Mouse (Mus musculus) megakaryocyte progenitor cell, adult 5-6 weeks (primary cell): ENCODE data around the gene Gm20924. TPM values are rescaled to one million over a fixed set of nuclear protein-coding genes. Genes with fewer than 3 reads are reported as not detected.
"Not testable (repeated sequence)": the region's sequence is repeated elsewhere in the genome, so short reads cannot be mapped to it uniquely, and the experiment has no call there.

Source experiments
- ATAC-seq: replicated peaks from 2 replicates; pipeline ENCODE4 v1.8.0; 2016; ENCODE audit warnings: mild to moderate bottlenecking, moderate TSS enrichment, inconsistent platforms; ENCODE audit not compliant: poor library complexity
- total RNA-seq, 2 experiments: library from RNA; stranded (forward) in 1 of 2; stranded (reverse) in 1 of 2; fragments of 157-497, 149-512 nt in 1 of 2; fragments of 200-1000 nt in 1 of 2; gene quantifications; 2 replicates each; pipeline versions ENCODE4 v1.2.3 to v1.2.4; 2015 to 2017

The Gm20924 gene
- total RNA-seq (2015) (not detected in 2 replicates), total RNA-seq (2017) (not detected in 2 replicates)

DNA sequence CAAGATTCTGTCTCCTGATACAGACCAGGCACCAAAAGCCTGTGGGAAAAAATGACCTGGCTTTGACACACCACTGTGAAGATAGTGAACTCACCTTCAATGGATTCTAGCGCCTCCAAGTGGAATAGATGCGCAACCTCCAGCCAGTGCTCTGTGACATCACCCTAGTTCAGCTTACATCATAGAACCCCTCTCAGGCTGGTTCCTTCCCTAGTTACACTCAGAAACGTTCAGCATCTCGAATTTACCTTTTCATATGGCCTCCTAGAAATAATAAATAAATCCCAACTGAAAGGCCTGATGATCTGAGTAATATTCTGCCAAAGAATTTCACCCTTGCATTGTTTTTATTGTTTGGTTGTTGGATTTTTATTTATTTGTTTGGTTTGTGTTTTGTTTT, at the start of gene Gm20924:
TSS of gene Gm20924 (minus strand) at position 101 of the 400 bp plus-strand sequence.
- not testable (repeated sequence) for ATAC-seq

Other genes with a start within 250 kb of the Gm20924 start
- gene Gm20736, start 170.2 kb upstream of the Gm20924 start, total RNA-seq (2015) = not detected in 2 replicates
- not detected in 2 replicates for gene Gm20736, start 170.2 kb upstream of the Gm20924 start, total RNA-seq (2017)